Mouse (Mus musculus) liver, postnatal 0 days (tissue): ENCODE measurements around the gene Cercam. TPM values are rescaled to one million over a fixed set of nuclear protein-coding genes. Genes with fewer than 3 reads are reported as not detected.
"Not testable (repeated sequence)": the region's sequence is repeated elsewhere in the genome, so short reads cannot be mapped to it uniquely, and the experiment has no call there.

Source experiments
- ATAC-seq: fragments of 200-750 bp; cut with Nextera tagmentation; 2 replicates; pipeline ENCODE4 v1.8.0; 2017; ENCODE audit warnings: mild to moderate bottlenecking, moderate library complexity
- DNase-seq: peaks from one replicate; pipeline ENCODE4 v3.0.0-alpha.2; 2016
- H3K27ac ChIP-seq: fragments of 300-500 bp; sonication (generic); 2 replicates; pipeline ENCODE4 v1.5.1; 2014; ENCODE audit warnings: antibody characterized with exemption, moderate library complexity, mild to moderate bottlenecking, low read depth
- H3K27me3 ChIP-seq: fragments of 300-500 bp; sonication (generic); 2 replicates; pipeline ENCODE4 v1.6.1; 2014; ENCODE audit warnings: low read length, control low read depth, mixed read lengths; ENCODE audit not compliant: insufficient read depth
- H3K36me3 ChIP-seq: fragments of 300-500 bp; sonication (generic); replicated peaks from 2 replicates; pipeline ENCODE4 v1.6.1; 2014; ENCODE audit warnings: mild to moderate bottlenecking, control low read depth, low read length, moderate library complexity, mixed read lengths; ENCODE audit not compliant: insufficient read depth
- H3K4me1 ChIP-seq: fragments of 300-500 bp; sonication (generic); 2 replicates; pipeline ENCODE4 v1.6.1; 2014; ENCODE audit warnings: antibody characterized with exemption, mild to moderate bottlenecking, control low read depth; ENCODE audit not compliant: insufficient read depth
- H3K4me2 ChIP-seq: fragments of 300-500 bp; sonication (generic); 2 replicates; pipeline ENCODE4 v1.6.1; 2014; ENCODE audit warnings: low read depth, mild to moderate bottlenecking, low read length, moderate library complexity, mixed read lengths
- H3K4me3 ChIP-seq: fragments of 300-500 bp; sonication (generic); 2 replicates; pipeline ENCODE4 v1.5.1; 2014; ENCODE audit warnings: low read depth, low read length
- H3K9ac ChIP-seq: fragments of 300-500 bp; sonication (generic); replicated peaks from 2 replicates; pipeline ENCODE4 v1.6.1; 2014; ENCODE audit warnings: mild to moderate bottlenecking, moderate library complexity
- H3K9me3 ChIP-seq: fragments of 300-500 bp; sonication (generic); 2 replicates; pipeline ENCODE4 v1.6.1; 2016; ENCODE audit warnings: mild to moderate bottlenecking, control low read depth, low read length, mixed read lengths
- CTCF ChIP-seq: sonication (generic); IDR thresholded peaks from 2 replicates; pipeline ENCODE4 v1.5.1; 2016; ENCODE audit warnings: antibody characterized with exemption, low read depth
- EP300 ChIP-seq: IDR thresholded peaks from 2 replicates; pipeline ENCODE4 v1.6.1; 2016; ENCODE audit warnings: antibody characterized with exemption, low read depth, mild to moderate bottlenecking
- WGBS: fragments of 180-500 bp; shearing (Covaris S2); extraction: QIAGEN DNeasy Blood & Tissue Kit; methylation state at CpG from one replicate; pipeline ENCODE4 v1.1.7; 2014; ENCODE audit not compliant: insufficient replicate concordance; 5-methylcytosine and 5-hydroxymethylcytosine counted together
- polyA plus RNA-seq: library from polyadenylated mRNA; unstranded; fragments of >200 nt; fragmentation: Nextera tagmentation; extraction: Ambion mirVana; gene quantifications from 2 replicates; pipeline ENCODE4 v1.2.1, GENCODE M21; 2015

The Cercam gene
- polyA plus RNA-seq, 1 experiment from 2014 or later, result 9.0 TPM

GRCm38 (mm10) chr2:29889991-29890833 lies 21.2 kb downstream of the Cercam start:
- H3K4me2 ChIP-seq, result peak overlapping the region; percentile 85
- peak; percentile 76 for TF ChIP-seq CTCF
- TF ChIP-seq EP300, result peak; percentile 14; the same call in 1 of the 2 replicates
- H3K27me3 ChIP-seq, result no peaks in the 10 kb centered on the region
- 2% methylated on average over 59 of the region's 61 CpGs for WGBS
- H3K4me3 ChIP-seq, result peak overlapping the region; percentile 99
- H3K9me3 ChIP-seq, result no peaks in the 10 kb centered on the region
- ATAC-seq, result peak; percentile 88
- H3K27ac ChIP-seq, result peak overlapping the region; percentile 97
- peaks cover 37% of the 10 kb centered on the region for H3K36me3 ChIP-seq
- peaks cover 19% of the 10 kb centered on the region for H3K4me1 ChIP-seq
- peak overlapping the region; percentile 99 for H3K9ac ChIP-seq
- peak; percentile 93 for DNase-seq

GRCm38 (mm10) chr2:29891773-29892172 lies 22.8 kb downstream of the Cercam start:
- H3K4me3 ChIP-seq, result no peak overlapping the region
- no peak for TF ChIP-seq EP300
- peaks cover 50% of the 10 kb centered on the region for H3K36me3 ChIP-seq
- WGBS, result 93% methylated on average over 6 of the region's 6 CpGs
- no peaks in the 10 kb centered on the region for H3K27me3 ChIP-seq
- H3K4me2 ChIP-seq, result 0 out of 2 replicates have a peak overlapping the region, but pooled peaks have one; percentile 85
- H3K9me3 ChIP-seq, result no peaks in the 10 kb centered on the region
- H3K27ac ChIP-seq, result no peak overlapping the region
- peaks cover 19% of the 10 kb centered on the region for H3K4me1 ChIP-seq
- no peak overlapping the region for H3K9ac ChIP-seq
- ATAC-seq, result no peak
- no peak for DNase-seq

- no peak for ATAC-seq
- no peak overlapping the region for H3K9ac ChIP-seq
- no peak overlapping the region for H3K4me3 ChIP-seq
- TF ChIP-seq CTCF, result no peak
- no peak for TF ChIP-seq EP300
- H3K4me2 ChIP-seq, result no peak overlapping the region
- no peak for DNase-seq
- 96% methylated on average over 1 of the region's 1 CpGs for WGBS
- H3K27me3 ChIP-seq, result no peaks in the 10 kb centered on the region
- H3K36me3 ChIP-seq, result peaks cover 91% of the 10 kb centered on the region
- no peaks in the 10 kb centered on the region for H3K9me3 ChIP-seq
- peaks cover 4% of the 10 kb centered on the region for H3K4me1 ChIP-seq
- H3K27ac ChIP-seq, result no peak overlapping the region
Measured at GRCm38 (mm10) chr2:29896071-29896470, 27.1 kb downstream of the Cercam start.

GRCm38 (mm10) chr2:29897366-29897765 lies 28.4 kb downstream of the Cercam start:
- no peak for TF ChIP-seq EP300
- TF ChIP-seq CTCF, result no peak
- ATAC-seq (no peak), DNase-seq (no peak)
- H3K36me3 ChIP-seq, result peaks cover 94% of the 10 kb centered on the region
- H3K27me3 ChIP-seq, result no peaks in the 10 kb centered on the region
- no peaks in the 10 kb centered on the region for H3K4me1 ChIP-seq
- no peak overlapping the region for H3K9ac ChIP-seq
- no peak overlapping the region for H3K27ac ChIP-seq
- no peak overlapping the region for H3K4me2 ChIP-seq
- H3K4me3 ChIP-seq, result no peak overlapping the region
- WGBS, result 89% methylated on average over 2 of the region's 2 CpGs
- no peaks in the 10 kb centered on the region for H3K9me3 ChIP-seq

- no peak overlapping the region for H3K4me3 ChIP-seq
- DNase-seq, result no peak
- H3K4me2 ChIP-seq, result no peak overlapping the region
- no peak overlapping the region for H3K27ac ChIP-seq
- H3K36me3 ChIP-seq, result peaks cover 94% of the 10 kb centered on the region
- 96% methylated on average over 1 of the region's 1 CpGs for WGBS
- H3K4me1 ChIP-seq, result no peaks in the 10 kb centered on the region
- H3K9ac ChIP-seq, result no peak overlapping the region
- no peak for TF ChIP-seq EP300
- no peak for TF ChIP-seq CTCF
- no peaks in the 10 kb centered on the region for H3K27me3 ChIP-seq
- no peaks in the 10 kb centered on the region for H3K9me3 ChIP-seq
- ATAC-seq, result no peak
Measured at GRCm38 (mm10) chr2:29898081-29898480, 29.1 kb downstream of the Cercam start.

- H3K27ac ChIP-seq, result no peak overlapping the region
- H3K4me3 ChIP-seq, result no peak overlapping the region
- H3K27me3 ChIP-seq, result no peaks in the 10 kb centered on the region
- DNase-seq, result no peak
- no peak for TF ChIP-seq EP300
- TF ChIP-seq CTCF, result no peak
- 91% methylated on average over 10 of the region's 10 CpGs for WGBS
- no peaks in the 10 kb centered on the region for H3K4me1 ChIP-seq
- ATAC-seq, result no peak
- no peak overlapping the region for H3K9ac ChIP-seq
- no peak overlapping the region for H3K4me2 ChIP-seq
- no peaks in the 10 kb centered on the region for H3K9me3 ChIP-seq
- peaks cover 95% of the 10 kb centered on the region for H3K36me3 ChIP-seq
Measured at GRCm38 (mm10) chr2:29902194-29902593, 33.2 kb downstream of the Cercam start.

GRCm38 (mm10) chr2:29908171-29908570 lies 39.2 kb downstream of the Cercam start:
- not testable (repeated sequence) for H3K9ac ChIP-seq, H3K27ac ChIP-seq, DNase-seq, H3K4me1 ChIP-seq, ATAC-seq, H3K27me3 ChIP-seq, H3K4me3 ChIP-seq, H3K9me3 ChIP-seq, H3K4me2 ChIP-seq
- peaks cover 62% of the 10 kb centered on the region for H3K36me3 ChIP-seq
- 86% methylated on average over 2 of the region's 2 CpGs for whole genome bisulfite sequencing
